Mouse (Mus musculus) limb, embryonic 13.5 days (tissue): Measurements from ENCODE around the gene Dock2. TPM values are rescaled to one million over a fixed set of nuclear protein-coding genes. Genes with fewer than 3 reads are reported as not detected.
A peak's percentile ranks its signal among the peaks of the same experiment; 100 is the strongest.

Experiments used
- ATAC-seq: fragments of 200-750 bp; cut with Nextera tagmentation; 2 replicates; pipeline ENCODE4 v1.8.0; 2017; ENCODE audit warnings: low read depth, moderate number of reproducible peaks, moderate TSS enrichment; ENCODE audit not compliant: low FRiP score
- H3K27ac ChIP-seq: fragments of 300-500 bp; sonication (generic); 2 replicates; pipeline ENCODE4 v1.5.1; 2015; ENCODE audit warnings: inconsistent platforms, mild to moderate bottlenecking, moderate library complexity
- H3K27me3 ChIP-seq: fragments of 300-500 bp; sonication (generic); 2 replicates; pipeline ENCODE4 v1.6.1; 2015; ENCODE audit warnings: mild to moderate bottlenecking, inconsistent platforms
- H3K36me3 ChIP-seq: fragments of 300-500 bp; sonication (generic); 2 replicates; pipeline ENCODE4 v1.6.1; 2015; ENCODE audit warnings: inconsistent platforms, mild to moderate bottlenecking, moderate library complexity
- H3K4me1 ChIP-seq: fragments of 300-500 bp; sonication (generic); 2 replicates; pipeline ENCODE4 v1.6.1; 2015; ENCODE audit warnings: inconsistent platforms
- H3K4me2 ChIP-seq: fragments of 300-500 bp; sonication (generic); replicated peaks from 2 replicates; pipeline ENCODE4 v1.6.1; 2015; ENCODE audit warnings: inconsistent platforms, mild to moderate bottlenecking, moderate library complexity
- H3K4me3 ChIP-seq: fragments of 300-500 bp; sonication (generic); 2 replicates; pipeline ENCODE4 v1.5.1; 2015; ENCODE audit warnings: moderate library complexity, mild to moderate bottlenecking, inconsistent platforms
- H3K9ac ChIP-seq: fragments of 300-500 bp; sonication (generic); 2 replicates; pipeline ENCODE4 v1.6.1; 2015; ENCODE audit warnings: mild to moderate bottlenecking, inconsistent platforms
- H3K9me3 ChIP-seq: fragments of 300-500 bp; sonication (generic); 2 replicates; pipeline ENCODE4 v1.6.1; 2016; ENCODE audit warnings: inconsistent platforms
- WGBS: fragments of 180-500 bp; shearing (Covaris S2); methylation state at CpG from one replicate; pipeline ENCODE4 v1.1.7; 2015; 5-methylcytosine and 5-hydroxymethylcytosine counted together
- polyA plus RNA-seq: library from polyadenylated mRNA; unstranded; fragments of >200 nt; fragmentation: Nextera tagmentation; extraction: Ambion mirVana; gene quantifications from 2 replicates; pipeline ENCODE4 v1.2.1, GENCODE M21; 2015

The Dock2 gene
- polyA plus RNA-seq, 1 experiment from 2014 or later, result 1.3 TPM

DNA sequence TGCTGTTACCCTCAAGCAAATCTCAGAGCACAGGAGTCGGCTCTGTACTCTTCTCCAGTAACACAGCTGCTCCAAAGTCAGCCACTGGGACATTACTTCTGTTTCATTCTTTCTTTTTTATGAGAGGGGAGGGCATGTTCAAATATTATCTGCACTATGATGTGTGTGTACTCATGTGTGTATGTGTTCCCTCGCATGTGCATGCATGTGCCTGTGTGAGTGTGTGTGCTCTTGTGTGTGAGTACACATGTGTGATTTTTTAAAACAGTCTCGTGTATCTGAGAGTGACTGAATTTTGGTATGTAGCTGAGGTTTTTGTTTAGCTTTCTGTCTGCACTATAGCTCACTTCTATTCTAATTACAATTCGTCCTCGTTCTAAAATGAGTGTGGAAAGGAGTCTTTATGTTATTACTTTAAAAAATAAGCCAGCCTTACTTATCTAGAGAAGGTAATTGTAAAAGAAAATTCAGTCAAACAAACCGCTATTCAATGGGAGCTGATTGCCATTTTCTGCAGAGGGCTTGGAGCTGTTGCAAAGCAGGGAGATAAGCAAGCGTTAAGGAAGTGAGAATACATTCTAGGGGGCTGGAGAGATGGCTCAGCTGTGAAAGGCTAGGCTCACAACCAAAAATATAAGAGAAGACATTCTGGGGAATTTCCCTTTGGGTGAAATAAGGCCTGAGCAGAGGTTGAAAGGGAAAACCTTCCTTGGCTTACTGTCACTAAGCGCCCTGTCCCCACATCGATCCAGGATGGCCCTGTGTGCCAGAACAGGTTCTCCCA is 589.3 kb downstream of the Dock2 start:
- H3K9ac ChIP-seq, result no peak overlapping the region
- no peak overlapping the region for H3K4me3 ChIP-seq
- H3K27me3 ChIP-seq, result no peaks in the 10 kb centered on the region
- H3K27ac ChIP-seq, result no peak overlapping the region
- no peaks in the 10 kb centered on the region for H3K9me3 ChIP-seq
- no peaks in the 10 kb centered on the region for H3K4me1 ChIP-seq
- ATAC-seq, result no peak
- no peaks in the 10 kb centered on the region for H3K36me3 ChIP-seq
- no peak overlapping the region for H3K4me2 ChIP-seq
- WGBS, result 73% methylated on average over 9 of the region's 9 CpGs

DNA sequence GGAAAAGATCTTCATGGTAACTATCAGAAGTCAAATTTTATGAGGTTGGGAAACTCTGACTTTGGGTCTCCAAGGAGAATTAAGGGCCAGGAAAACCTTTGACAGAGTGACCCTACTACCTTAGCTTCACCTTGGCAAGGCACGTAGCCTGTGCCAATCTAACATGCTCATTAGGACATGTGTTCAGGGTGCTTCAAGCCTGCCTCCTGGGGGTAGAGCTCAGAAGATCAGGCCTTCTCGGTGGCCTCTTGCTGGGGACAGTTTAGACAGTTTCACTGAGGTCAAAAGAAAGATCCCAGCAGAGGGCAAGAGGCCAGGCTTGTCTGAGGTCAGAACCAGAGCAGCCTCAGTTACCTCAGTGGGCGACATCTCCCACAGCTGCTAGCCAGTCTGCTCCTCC is 590.0 kb downstream of the Dock2 start:
- H3K9me3 ChIP-seq, result no peaks in the 10 kb centered on the region
- no peak overlapping the region for H3K4me2 ChIP-seq
- no peak overlapping the region for H3K27ac ChIP-seq
- H3K4me3 ChIP-seq, result no peak overlapping the region
- no peaks in the 10 kb centered on the region for H3K36me3 ChIP-seq
- H3K4me1 ChIP-seq, result no peaks in the 10 kb centered on the region
- H3K9ac ChIP-seq, result no peak overlapping the region
- no peaks in the 10 kb centered on the region for H3K27me3 ChIP-seq
- 45% methylated on average over 3 of the region's 3 CpGs for WGBS
- no peak for ATAC-seq

DNA sequence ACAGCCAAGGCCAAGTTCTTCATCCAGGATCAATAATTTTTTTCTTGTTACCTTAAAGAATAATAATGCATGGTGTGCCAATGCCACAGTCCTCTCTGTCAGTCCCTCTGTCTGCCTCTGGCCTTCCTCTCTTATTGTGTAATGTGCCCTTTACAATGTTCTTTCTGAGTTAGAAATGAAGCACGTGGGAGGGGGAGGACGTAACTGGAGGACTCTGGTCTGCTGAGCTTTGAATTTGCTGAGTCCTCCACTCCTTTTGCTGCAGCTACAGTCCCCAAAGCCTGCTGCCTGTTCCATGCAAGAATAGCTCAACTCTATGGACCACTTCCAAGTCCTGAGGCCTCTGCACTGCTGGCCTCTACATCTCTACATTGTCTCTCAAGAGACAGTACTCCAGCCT is 599.4 kb downstream of the Dock2 start:
- ATAC-seq, result no peak
- Histone ChIP-seq H3K9me3 (no peaks in the 10 kb centered on the region), H3K9ac (no peak overlapping the region), H3K4me3 (no peak overlapping the region), H3K27ac (no peak overlapping the region), H3K36me3 (no peaks in the 10 kb centered on the region), H3K4me1 (peaks cover 9% of the 10 kb centered on the region; the same call in 1 of the 2 replicates), H3K27me3 (no peaks in the 10 kb centered on the region), H3K4me2 (no peak overlapping the region)
- 77% methylated on average over 2 of the region's 2 CpGs for WGBS

DNA sequence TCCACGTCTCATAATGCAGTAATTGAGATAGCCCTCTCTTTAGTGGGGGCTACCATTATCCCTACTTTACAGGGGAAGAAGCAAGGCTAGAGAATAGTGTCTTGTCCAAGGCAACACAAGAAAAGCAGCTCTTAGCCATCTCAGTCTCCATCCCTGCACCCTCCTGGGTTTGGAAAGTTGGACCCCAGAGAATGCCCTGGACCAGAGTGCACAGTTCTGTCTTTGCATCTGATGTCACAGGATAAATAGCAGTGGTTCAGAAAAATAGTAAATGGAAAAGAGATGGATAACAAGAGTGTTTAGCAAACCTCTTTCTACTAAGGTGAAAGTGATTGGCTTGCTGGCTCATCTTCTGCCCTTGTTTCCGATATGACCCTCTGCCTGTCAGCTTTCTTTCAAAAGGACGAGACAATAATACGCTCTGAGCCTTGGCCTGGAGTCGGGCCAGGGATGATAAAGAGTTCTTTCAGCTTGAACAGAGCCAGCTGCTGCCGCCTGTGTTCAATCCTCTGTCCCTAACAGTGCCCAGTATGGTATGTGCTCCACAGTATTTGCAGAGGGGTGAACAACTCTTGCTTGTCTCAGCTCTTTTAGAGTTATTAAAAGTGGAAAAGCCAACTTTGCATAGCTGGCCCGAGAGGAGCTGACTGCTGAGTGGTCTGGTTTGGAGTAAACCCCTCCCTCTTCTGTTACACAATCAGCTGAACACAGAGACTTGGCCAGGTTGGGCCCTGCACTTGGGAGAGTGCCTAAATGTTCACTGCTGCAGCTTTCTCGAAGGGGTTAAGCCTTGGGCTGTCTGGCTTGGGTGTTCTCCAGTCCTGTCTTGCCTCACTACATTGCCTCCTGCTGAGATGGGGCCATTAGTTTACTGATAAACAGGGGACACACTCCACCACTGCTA is 602.2 kb downstream of the Dock2 start:
- Histone ChIP-seq H3K36me3 (no peaks in the 10 kb centered on the region), H3K4me3 (no peak overlapping the region), H3K27me3 (no peaks in the 10 kb centered on the region), H3K27ac (peak overlapping the region; percentile 22; the same call in 1 of the 2 replicates), H3K4me1 (peaks cover 9% of the 10 kb centered on the region; the same call in 1 of the 2 replicates), H3K9ac (no peak overlapping the region), H3K9me3 (no peaks in the 10 kb centered on the region), H3K4me2 (no peak overlapping the region)
- peak; percentile 72 for ATAC-seq
- WGBS, result 51% methylated on average over 8 of the region's 8 CpGs

DNA sequence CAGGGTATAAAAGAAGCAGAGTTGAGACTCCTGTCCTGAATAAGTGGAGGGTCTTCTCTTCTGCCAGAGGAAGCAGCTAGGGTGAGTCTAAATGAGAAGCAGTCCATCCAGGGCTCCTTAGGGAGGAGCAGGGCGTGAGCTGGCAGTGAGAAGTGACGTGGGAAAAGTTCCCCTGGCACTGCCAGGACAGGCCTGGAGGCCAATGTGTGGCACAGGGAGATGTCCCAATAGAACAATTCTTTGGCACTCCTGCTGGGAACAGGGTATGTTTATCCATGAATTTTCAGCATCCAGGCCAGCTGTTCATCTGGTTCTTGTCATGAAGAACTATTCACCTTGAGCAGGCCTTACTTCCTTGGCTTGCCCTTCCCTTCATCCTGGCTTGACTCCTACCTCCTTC is 604.9 kb downstream of the Dock2 start:
- H3K4me2 ChIP-seq, result no peak overlapping the region
- no peak overlapping the region for H3K27ac ChIP-seq
- 87% methylated on average over 2 of the region's 2 CpGs for WGBS
- ATAC-seq, result no peak
- H3K36me3 ChIP-seq, result no peaks in the 10 kb centered on the region
- H3K9ac ChIP-seq, result no peak overlapping the region
- H3K4me1 ChIP-seq, result peaks cover 9% of the 10 kb centered on the region; the same call in 1 of the 2 replicates
- no peaks in the 10 kb centered on the region for H3K9me3 ChIP-seq
- H3K4me3 ChIP-seq, result no peak overlapping the region
- H3K27me3 ChIP-seq, result no peaks in the 10 kb centered on the region

Other genes with a start within 250 kb of the Dock2 start
- 22.0 and 22.5 TPM in 2 replicates for gene Spdl1, start 49.7 kb upstream of the Dock2 start, polyA plus RNA-seq